Mouse (Mus musculus) hindbrain, embryonic 13.5 days (tissue): ENCODE data around the gene Adprm. TPM values are rescaled to one million over a fixed set of nuclear protein-coding genes. Genes with fewer than 3 reads are reported as not detected.
A peak's percentile ranks its signal among the peaks of the same experiment; 100 is the strongest.
"Not testable (repeated sequence)": the region's sequence is repeated elsewhere in the genome, so short reads cannot be mapped to it uniquely, and the experiment has no call there.

Experiments used
- ATAC-seq: fragments of 200-750 bp; cut with Nextera tagmentation; 2 replicates; pipeline ENCODE4 v1.8.0; 2017; ENCODE audit warnings: moderate TSS enrichment; ENCODE audit not compliant: low FRiP score
- H3K27ac ChIP-seq: fragments of 300-500 bp; sonication (generic); 2 replicates; pipeline ENCODE4 v1.5.1; 2015; ENCODE audit warnings: inconsistent platforms, mild to moderate bottlenecking, moderate library complexity
- H3K27me3 ChIP-seq: fragments of 300-500 bp; sonication (generic); 2 replicates; pipeline ENCODE4 v1.6.1; 2015; ENCODE audit warnings: mild to moderate bottlenecking, inconsistent platforms
- H3K36me3 ChIP-seq: fragments of 300-500 bp; sonication (generic); 2 replicates; pipeline ENCODE4 v1.6.1; 2015; ENCODE audit warnings: mild to moderate bottlenecking, inconsistent platforms
- H3K4me1 ChIP-seq: fragments of 300-500 bp; sonication (generic); replicated peaks from 2 replicates; pipeline ENCODE4 v1.6.1; 2015; ENCODE audit warnings: inconsistent platforms
- H3K4me2 ChIP-seq: fragments of 300-500 bp; sonication (generic); 2 replicates; pipeline ENCODE4 v1.6.1; 2015; ENCODE audit warnings: inconsistent platforms, mild to moderate bottlenecking, moderate library complexity
- H3K4me3 ChIP-seq: fragments of 300-500 bp; sonication (generic); 2 replicates; pipeline ENCODE4 v1.5.1; 2015; ENCODE audit warnings: mild to moderate bottlenecking, inconsistent platforms
- H3K9ac ChIP-seq: fragments of 300-500 bp; sonication (generic); 2 replicates; pipeline ENCODE4 v1.6.1; 2015; ENCODE audit warnings: mild to moderate bottlenecking, inconsistent platforms
- H3K9me3 ChIP-seq: fragments of 300-500 bp; sonication (generic); 2 replicates; pipeline ENCODE4 v1.6.1; 2016; ENCODE audit warnings: inconsistent platforms
- WGBS: fragments of 180-500 bp; shearing (Covaris S2); methylation state at CpG from one replicate; pipeline ENCODE4 v1.1.7; 2015; 5-methylcytosine and 5-hydroxymethylcytosine counted together
- polyA plus RNA-seq: library from polyadenylated mRNA; unstranded; fragments of >200 nt; fragmentation: Nextera tagmentation; extraction: Ambion mirVana; gene quantifications from 2 replicates; pipeline ENCODE4 v1.2.1, GENCODE M21; 2015

Gene Adprm
- 34.5 and 35.2 TPM in 2 replicates for polyA plus RNA-seq

DNA sequence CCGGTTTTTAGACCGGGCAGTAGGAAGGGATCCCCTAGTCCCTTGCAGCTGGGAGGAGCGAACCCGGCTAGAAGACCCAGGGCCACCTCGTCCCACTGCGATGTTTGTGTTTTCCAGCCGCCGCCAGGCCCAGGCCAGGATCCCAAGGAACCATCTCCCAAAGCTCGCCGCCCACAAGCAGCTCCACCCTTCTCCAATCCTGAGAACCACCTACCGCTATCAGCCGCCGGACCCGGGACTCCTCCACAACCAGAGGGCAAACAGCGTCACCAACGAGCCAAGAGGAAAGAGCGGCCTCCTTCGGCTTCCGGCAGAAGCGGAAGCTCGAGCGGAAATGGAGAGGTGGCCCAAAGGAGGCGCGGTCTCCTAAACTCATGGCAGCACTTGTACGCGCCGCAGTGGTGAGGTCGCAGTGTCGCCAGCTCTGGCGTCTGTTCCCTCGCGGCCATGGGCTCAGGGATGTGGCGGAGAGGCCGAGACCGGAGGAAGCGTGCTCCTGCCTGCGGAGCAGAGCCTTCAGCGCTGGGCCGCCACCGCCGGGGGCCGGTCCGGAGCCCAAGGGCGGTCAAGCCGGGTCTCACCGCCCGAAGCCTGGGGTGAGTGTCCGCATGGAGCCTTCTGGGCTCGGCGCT lies at the start of gene Adprm, which contains the start of gene Sco1:
TSS of gene Adprm (minus strand) at position 274 of the 632 bp plus-strand sequence.
TSS of gene Sco1 (plus strand) at position 350 of the 632 bp plus-strand sequence.
- Histone ChIP-seq H3K4me3 (peak within 1 kb of the TSS; percentile 100), H3K4me2 (peak within 1 kb of the TSS; percentile 75), H3K9me3 (no peaks in the 10 kb centered on the region), H3K36me3 (peaks cover 39% of the 10 kb centered on the region), H3K9ac (peak within 1 kb of the TSS; percentile 89), H3K27me3 (no peaks in the 10 kb centered on the region), H3K27ac (peak within 1 kb of the TSS; percentile 88), H3K4me1 (peaks cover 25% of the 10 kb centered on the region)
- WGBS: under 1% methylated on average over 50 of the region's 50 CpGs
- ATAC-seq: peak; percentile 95

DNA sequence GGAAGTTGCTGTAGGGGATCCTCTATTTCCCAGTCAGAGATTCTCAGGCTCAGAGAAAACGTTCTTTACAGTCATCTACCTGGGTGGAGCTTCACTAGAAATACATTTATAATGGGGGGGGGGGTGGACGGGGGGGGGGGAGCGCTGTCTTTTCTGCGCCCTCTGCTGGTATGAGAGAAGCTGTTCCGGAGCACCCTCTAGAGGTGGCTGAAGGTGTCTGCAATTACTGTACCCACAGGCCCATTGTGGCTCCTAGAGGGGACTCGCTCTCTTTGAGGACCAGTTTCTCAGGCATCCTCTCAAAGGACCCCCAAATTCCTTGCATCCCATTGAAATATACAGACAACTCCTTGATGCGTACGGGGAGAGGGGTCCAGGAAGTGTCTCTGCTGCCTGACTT lies 49.3 kb upstream of the Adprm start:
- Histone ChIP-seq H3K9ac (no peak overlapping the region), H3K27me3 (no peaks in the 10 kb centered on the region; the same call in 1 of the 2 replicates), H3K4me1 (peaks cover 5% of the 10 kb centered on the region; the same call in 1 of the 2 replicates), H3K27ac (no peak overlapping the region), H3K9me3 (no peaks in the 10 kb centered on the region), H3K36me3 (no peaks in the 10 kb centered on the region), H3K4me2 (no peak overlapping the region), H3K4me3 (no peak overlapping the region)
- 20% methylated on average over 8 of the region's 8 CpGs for WGBS
- no peak for ATAC-seq

DNA sequence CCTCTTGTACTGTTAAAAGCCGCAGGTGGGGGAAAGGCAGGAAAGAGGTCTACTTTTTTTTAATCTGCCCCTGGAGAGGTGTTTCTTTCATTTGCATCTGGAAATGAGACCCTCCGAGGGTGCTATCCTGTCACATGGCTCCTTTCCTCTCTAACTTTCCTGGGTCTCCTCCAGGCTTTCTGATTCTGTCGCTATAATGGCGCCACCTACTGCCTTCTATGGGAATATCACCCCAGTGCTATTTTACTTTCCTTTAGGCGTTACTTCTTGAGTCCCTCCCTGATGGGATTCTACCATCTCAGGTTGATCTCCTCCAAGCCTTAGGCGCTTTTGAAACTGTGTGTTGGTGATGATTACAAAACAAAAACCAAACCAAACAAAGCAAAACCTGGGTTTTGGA lies 47.8 kb upstream of the Adprm start:
- H3K4me3 ChIP-seq: no peak overlapping the region
- no peaks in the 10 kb centered on the region for H3K36me3 ChIP-seq
- H3K27me3 ChIP-seq: no peaks in the 10 kb centered on the region; the same call in 1 of the 2 replicates
- no peak overlapping the region for H3K9ac ChIP-seq
- H3K9me3 ChIP-seq: no peaks in the 10 kb centered on the region
- H3K4me2 ChIP-seq: no peak overlapping the region
- H3K4me1 ChIP-seq: no peaks in the 10 kb centered on the region
- 39% methylated on average over 6 of the region's 6 CpGs for WGBS
- no peak overlapping the region for H3K27ac ChIP-seq
- ATAC-seq: no peak

DNA sequence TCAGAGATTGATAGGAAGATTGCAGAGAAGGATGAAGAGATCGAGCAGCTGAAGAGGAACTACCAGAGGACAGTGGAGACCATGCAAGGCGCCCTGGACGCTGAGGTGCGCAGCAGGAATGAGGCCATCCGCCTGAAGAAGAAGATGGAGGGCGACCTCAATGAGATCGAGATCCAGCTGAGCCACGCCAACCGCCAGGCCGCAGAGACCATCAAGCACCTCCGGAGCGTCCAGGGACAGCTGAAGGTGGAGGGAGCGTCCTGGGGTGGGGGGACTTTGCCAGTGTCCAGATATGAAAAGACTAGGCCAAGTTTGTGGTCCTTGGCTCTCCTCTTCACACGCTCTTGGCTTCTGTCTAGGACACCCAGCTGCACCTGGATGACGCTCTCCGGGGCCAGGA lies 46.8 kb upstream of the Adprm start:
- Histone ChIP-seq H3K4me1 (no peaks in the 10 kb centered on the region), H3K36me3 (no peaks in the 10 kb centered on the region), H3K9ac (no peak overlapping the region), H3K4me3 (no peak overlapping the region), H3K4me2 (no peak overlapping the region), H3K9me3 (no peaks in the 10 kb centered on the region), H3K27me3 (peaks cover 3% of the 10 kb centered on the region; the same call in 1 of the 2 replicates), H3K27ac (no peak overlapping the region)
- ATAC-seq: no peak
- 96% methylated on average over 16 of the region's 16 CpGs for WGBS

GRCm38 (mm10) chr11:67098427-67098826 lies 46.0 kb upstream of the Adprm start:
- H3K27ac ChIP-seq: no peak overlapping the region
- no peaks in the 10 kb centered on the region for H3K9me3 ChIP-seq
- no peaks in the 10 kb centered on the region for H3K36me3 ChIP-seq
- no peak for ATAC-seq
- H3K4me2 ChIP-seq: no peak overlapping the region
- 89% methylated on average over 11 of the region's 11 CpGs for WGBS
- no peaks in the 10 kb centered on the region for H3K4me1 ChIP-seq
- peaks cover 4% of the 10 kb centered on the region; the same call in 1 of the 2 replicates for H3K27me3 ChIP-seq
- H3K9ac ChIP-seq: no peak overlapping the region
- H3K4me3 ChIP-seq: no peak overlapping the region

- Histone ChIP-seq H3K27ac (no peak overlapping the region), H3K4me1 (no peaks in the 10 kb centered on the region), H3K36me3 (no peaks in the 10 kb centered on the region), H3K9me3 (no peaks in the 10 kb centered on the region), H3K27me3 (peaks cover 4% of the 10 kb centered on the region; the same call in 1 of the 2 replicates), H3K4me3 (no peak overlapping the region), H3K4me2 (no peak overlapping the region), H3K9ac (no peak overlapping the region)
- 96% methylated on average over 10 of the region's 10 CpGs for WGBS
- no peak for ATAC-seq
Observed at GRCm38 (mm10) chr11:67097709-67098108, 45.3 kb upstream of the Adprm start.

DNA sequence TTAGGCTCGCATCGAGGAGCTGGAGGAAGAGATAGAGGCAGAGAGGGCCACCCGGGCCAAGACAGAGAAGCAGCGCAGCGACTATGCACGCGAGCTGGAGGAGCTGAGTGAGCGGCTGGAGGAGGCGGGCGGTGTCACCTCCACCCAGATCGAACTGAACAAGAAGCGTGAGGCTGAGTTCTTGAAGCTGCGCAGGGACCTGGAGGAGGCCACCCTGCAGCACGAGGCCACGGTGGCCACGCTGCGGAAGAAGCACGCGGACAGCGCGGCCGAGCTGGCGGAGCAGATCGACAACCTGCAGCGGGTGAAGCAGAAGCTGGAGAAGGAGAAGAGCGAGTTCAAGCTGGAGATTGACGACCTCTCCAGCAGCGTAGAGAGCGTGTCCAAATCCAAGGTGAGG lies 42.1 kb upstream of the Adprm start:
- 77% methylated on average over 29 of the region's 29 CpGs for WGBS
- Histone ChIP-seq H3K27ac (no peak overlapping the region), H3K9ac (no peak overlapping the region), H3K4me3 (no peak overlapping the region), H3K4me1 (no peaks in the 10 kb centered on the region), H3K27me3 (peaks cover 8% of the 10 kb centered on the region; the same call in 1 of the 2 replicates), H3K36me3 (no peaks in the 10 kb centered on the region), H3K4me2 (no peak overlapping the region), H3K9me3 (no peaks in the 10 kb centered on the region)
- no peak for ATAC-seq

DNA sequence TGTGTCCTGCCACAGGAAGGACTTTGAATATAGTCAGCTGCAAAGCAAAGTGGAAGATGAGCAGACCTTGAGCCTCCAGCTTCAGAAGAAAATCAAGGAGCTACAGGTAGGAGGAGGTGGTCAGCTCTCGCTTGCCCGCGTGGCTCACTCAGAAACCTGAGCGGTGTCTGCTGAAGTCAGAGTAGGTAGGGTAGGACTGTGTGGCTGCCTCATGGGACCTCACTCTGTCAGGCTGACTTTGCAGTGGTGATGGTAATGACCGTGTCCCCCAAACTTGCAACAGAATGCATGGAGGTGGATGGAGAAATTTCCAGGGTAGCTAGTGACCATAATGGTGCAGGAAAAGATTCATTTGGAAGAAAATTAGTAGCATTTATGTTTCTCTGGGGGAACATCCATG lies 41.3 kb upstream of the Adprm start:
- WGBS: 96% methylated on average over 5 of the region's 5 CpGs
- H3K9ac ChIP-seq: no peak overlapping the region
- no peak overlapping the region for H3K4me2 ChIP-seq
- ATAC-seq: no peak
- H3K27ac ChIP-seq: no peak overlapping the region
- H3K4me1 ChIP-seq: no peaks in the 10 kb centered on the region
- no peak overlapping the region for H3K4me3 ChIP-seq
- H3K9me3 ChIP-seq: no peaks in the 10 kb centered on the region
- peaks cover 8% of the 10 kb centered on the region; the same call in 1 of the 2 replicates for H3K27me3 ChIP-seq
- H3K36me3 ChIP-seq: no peaks in the 10 kb centered on the region

- 77% methylated on average over 9 of the region's 9 CpGs for WGBS
- Histone ChIP-seq H3K4me1 (no peaks in the 10 kb centered on the region), H3K9me3 (no peaks in the 10 kb centered on the region), H3K9ac (no peak overlapping the region), H3K27me3 (peaks cover 8% of the 10 kb centered on the region; the same call in 1 of the 2 replicates), H3K36me3 (no peaks in the 10 kb centered on the region), H3K4me2 (no peak overlapping the region), H3K4me3 (no peak overlapping the region), H3K27ac (no peak overlapping the region)
- ATAC-seq: no peak
Observed at GRCm38 (mm10) chr11:67093201-67093600, 40.8 kb upstream of the Adprm start.

GRCm38 (mm10) chr11:67092354-67092753 lies 40.0 kb upstream of the Adprm start:
- ATAC-seq, H3K4me3 ChIP-seq: not testable (repeated sequence)

GRCm38 (mm10) chr11:67087225-67087624 lies 34.8 kb upstream of the Adprm start:
- Histone ChIP-seq H3K4me1 (no peaks in the 10 kb centered on the region), H3K27ac (no peak overlapping the region), H3K4me2 (no peak overlapping the region), H3K9me3 (no peaks in the 10 kb centered on the region), H3K27me3 (peaks cover 30% of the 10 kb centered on the region), H3K9ac (no peak overlapping the region), H3K36me3 (no peaks in the 10 kb centered on the region), H3K4me3 (no peak overlapping the region)
- ATAC-seq: no peak
- WGBS: 89% methylated on average over 12 of the region's 12 CpGs

More at GRCm38 (mm10) chr11:67092354-67092753, 40.0 kb upstream of the Adprm start:
- not testable (repeated sequence) for H3K36me3 ChIP-seq, H3K4me2 ChIP-seq, H3K4me1 ChIP-seq, H3K27ac ChIP-seq, H3K9ac ChIP-seq, H3K27me3 ChIP-seq, H3K9me3 ChIP-seq
- WGBS: 92% methylated on average over 12 of the region's 12 CpGs

GRCm38 (mm10) chr11:67086467-67087164 lies 34.2 kb upstream of the Adprm start:
- no peaks in the 10 kb centered on the region for H3K36me3 ChIP-seq
- H3K4me1 ChIP-seq: no peaks in the 10 kb centered on the region; the same call in 1 of the 2 replicates
- no peak overlapping the region for H3K4me3 ChIP-seq
- WGBS: 51% methylated on average over 9 of the region's 9 CpGs
- no peaks in the 10 kb centered on the region for H3K9me3 ChIP-seq
- no peak overlapping the region; the same call in 1 of the 2 replicates for H3K9ac ChIP-seq
- ATAC-seq: no peak
- H3K4me2 ChIP-seq: no peak overlapping the region
- no peak overlapping the region for H3K27ac ChIP-seq
- H3K27me3 ChIP-seq: peaks cover 30% of the 10 kb centered on the region
